Mouse (Mus musculus): ENCODE measurements at regions not wholly inside any gene's neighbourhood (a gene's known extent, or its start where the extent isn't known, plus 50 kb on each side); places are given as distances from the start of the nearest gene placed in this dataset.

- peak; percentile 11 for DNase-seq (ENCODE audit: extremely low read depth)
- H3K4me2 ChIP-seq (ENCODE audit: insufficient read depth, low read depth, poor library complexity, severe bottlenecking): peak overlapping the region; percentile 57
- in situ Hi-C loops (cut with MboI; ENCODE audit: low pct_ligation_motif_present, low pct_unique_long_range_greater_than_20kb, low sequenced_read_pairs): no loop called here
- H3K27ac ChIP-seq (ENCODE audit: insufficient read depth, low read depth): no peak overlapping the region
- TF ChIP-seq SIN3A (IDR thresholded peaks at IDR 0.05; ENCODE audit: low read length) (no peak), MAZ (IDR thresholded peaks at IDR 0.05; ENCODE audit: low read depth, low read length) (no peak), MYC (IDR thresholded peaks at IDR 0.05; ENCODE audit: low read depth, low read length) (0 out of 2 replicates have a peak, but pooled peaks have one; percentile 32), IRF4 (IDR thresholded peaks at IDR 0.05; ENCODE audit: low read depth, low read length) (no peak), ZC3H11A (IDR thresholded peaks at IDR 0.05; ENCODE audit: low read depth, low read length) (no peak), ZNF384 (IDR thresholded peaks at IDR 0.05; ENCODE audit: low read depth, low read length) (no peak), USF2 (conservative IDR thresholded peaks at IDR 0.05; ENCODE audit: low read depth, low read length) (no peak), USF1 (IDR thresholded peaks at IDR 0.05; ENCODE audit: low read depth, low read length) (no peak), JUN (IDR thresholded peaks at IDR 0.05; ENCODE audit: insufficient read depth, low read depth, low read length) (no peak), MXI1 (IDR thresholded peaks at IDR 0.05; ENCODE audit: low read depth, low read length) (no peak), NRF1 (IDR thresholded peaks at IDR 0.05; ENCODE audit: low read depth, low read length) (no peak), KAT2A (IDR thresholded peaks at IDR 0.05; ENCODE audit: insufficient replicate concordance, low read length) (no peak), GABPA (IDR thresholded peaks at IDR 0.05; ENCODE audit: insufficient replicate concordance, low read depth, low read length) (no peak), MAX (IDR thresholded peaks at IDR 0.05; ENCODE audit: low read length) (0 out of 2 replicates have a peak, but pooled peaks have one; percentile 8), MAFK (IDR thresholded peaks at IDR 0.05; ENCODE audit: insufficient replicate concordance, low read length) (no peak), ZKSCAN1 (IDR thresholded peaks at IDR 0.05; ENCODE audit: borderline replicate concordance, low read depth, low read length) (no peak), HCFC1 (IDR thresholded peaks at IDR 0.05; ENCODE audit: low read depth, low read length) (no peak; the same call in 1 of the 2 replicates), TBP (conservative IDR thresholded peaks at IDR 0.05; ENCODE audit: low read depth, low read length) (no peak), SMC3 (IDR thresholded peaks at IDR 0.05; ENCODE audit: low read depth, low read length) (no peak), POLR2A (IDR thresholded peaks at IDR 0.05; ENCODE audit: low read depth, low read length) (peak; percentile 48; the same call in 1 of the 2 replicates), RCOR1 (conservative IDR thresholded peaks at IDR 0.05; ENCODE audit: low read depth, low read length) (no peak), CTCF (conservative IDR thresholded peaks at IDR 0.05 in 1 of 2, IDR thresholded peaks at IDR 0.05 in 1 of 2; ENCODE audit: low read depth in 2 of 2, low read length in 2 of 2) (no peak)
- no peaks in the 10 kb centered on the region for H3K79me2 ChIP-seq (replicated peaks; ENCODE audit: control insufficient read depth, extremely low read depth, insufficient read depth, poor library complexity, severe bottlenecking)
- H3K36me3 ChIP-seq (replicated peaks in 1 of 2; ENCODE audit: control insufficient read depth in 1 of 2, insufficient read depth in 1 of 2, low read length in 1 of 2): no peaks in the 10 kb centered on the region
- no peaks in the 10 kb centered on the region for H3K27me3 ChIP-seq (replicated peaks)
- H3K4me1 ChIP-seq (ENCODE audit: control insufficient read depth in 1 of 2, insufficient read depth in 2 of 2): peaks cover 3 to 10% of the 10 kb centered on the region in 2 experiments; a peak in 3 of 4 replicates
- peak overlapping the region; percentile 62 for H3K9ac ChIP-seq (ENCODE audit: insufficient read depth, low read depth)
- H3K4me3 ChIP-seq (replicated peaks in 1 of 3; ENCODE audit: low read depth in 2 of 3, low read length in 2 of 3, poor library complexity in 1 of 3): peak overlapping the region; percentile 26 to 36 (median 30)
- no peaks in the 10 kb centered on the region for H3K9me3 ChIP-seq (replicated peaks; ENCODE audit: low read length)
- dilution Hi-C loops (cut with MboI; ENCODE audit: extremely low pct_ligation_motif_present, extremely low pct_unique_long_range_greater_than_20kb, low sequenced_read_pairs): no loop called here
These were observed 92.1 kb downstream of the Foxi3 start for GRCm38 (mm10) chr6:71048199-71049094.
